Mouse (Mus musculus) forebrain, embryonic 16.5 days (tissue): ENCODE measurements around the gene Eppin. TPM values are rescaled to one million over a fixed set of nuclear protein-coding genes. Genes with fewer than 3 reads are reported as not detected.
"Not testable (repeated sequence)": the region's sequence is repeated elsewhere in the genome, so short reads cannot be mapped to it uniquely, and the experiment has no call there.

Experiments used
- ATAC-seq: fragments of 200-750 bp; cut with Nextera tagmentation; 2 replicates; pipeline ENCODE4 v1.8.0; 2017; ENCODE audit warnings: mild to moderate bottlenecking, moderate library complexity
- H3K27ac ChIP-seq: fragments of 300-500 bp; sonication (generic); 2 replicates; pipeline ENCODE4 v1.5.1; 2014; ENCODE audit warnings: low read length, control low read depth
- H3K27me3 ChIP-seq: fragments of 300-500 bp; sonication (generic); replicated peaks from 2 replicates; pipeline ENCODE4 v1.6.1; 2014; ENCODE audit warnings: low read length; ENCODE audit not compliant: control insufficient read depth, insufficient read depth
- H3K36me3 ChIP-seq: fragments of 300-500 bp; sonication (generic); 2 replicates; pipeline ENCODE4 v1.6.1; 2014; ENCODE audit not compliant: control insufficient read depth, insufficient read depth
- H3K4me1 ChIP-seq: fragments of 300-500 bp; sonication (generic); replicated peaks from 2 replicates; pipeline ENCODE4 v1.6.1; 2014; ENCODE audit warnings: low read length; ENCODE audit not compliant: control insufficient read depth, insufficient read depth
- H3K4me2 ChIP-seq: fragments of 300-500 bp; sonication (generic); 2 replicates; pipeline ENCODE4 v1.6.1; 2014; ENCODE audit warnings: mild to moderate bottlenecking, low read length, control low read depth
- H3K4me3 ChIP-seq: fragments of 300-500 bp; sonication (generic); replicated peaks from 2 replicates; pipeline ENCODE4 v1.5.1; 2014; ENCODE audit warnings: mild to moderate bottlenecking, low read length, control low read depth
- H3K9ac ChIP-seq: fragments of 300-500 bp; sonication (generic); replicated peaks from 2 replicates; pipeline ENCODE4 v1.6.1; 2014; ENCODE audit warnings: low read depth, low read length, control low read depth
- H3K9me3 ChIP-seq: fragments of 300-500 bp; sonication (generic); 2 replicates; pipeline ENCODE4 v1.6.1; 2016; ENCODE audit warnings: low read length; ENCODE audit not compliant: control insufficient read depth
- WGBS: fragments of 180-500 bp; shearing (Covaris S2); extraction: QIAGEN DNeasy Blood & Tissue Kit; methylation state at CpG from one replicate; pipeline ENCODE4 v1.1.7; 2014; 5-methylcytosine and 5-hydroxymethylcytosine counted together
- polyA plus RNA-seq: library from polyadenylated mRNA; unstranded; fragments of >200 nt; fragmentation: Nextera tagmentation; extraction: Ambion mirVana; gene quantifications from 2 replicates; pipeline ENCODE4 v1.2.1, GENCODE M21; 2015

The Eppin gene
- polyA plus RNA-seq, 1 experiment from 2014 or later, result not detected

GRCm38 (mm10) chr2:164608781-164609180 is 15.4 kb upstream of the Eppin start:
- no peak for ATAC-seq
- no peaks in the 10 kb centered on the region for H3K27me3 ChIP-seq
- WGBS, result 80% methylated on average over 6 of the region's 6 CpGs
- no peak overlapping the region for H3K4me3 ChIP-seq
- H3K36me3 ChIP-seq, result no peaks in the 10 kb centered on the region
- no peaks in the 10 kb centered on the region for H3K9me3 ChIP-seq
- H3K4me2 ChIP-seq, result no peak overlapping the region
- no peak overlapping the region for H3K27ac ChIP-seq
- no peak overlapping the region for H3K9ac ChIP-seq
- no peaks in the 10 kb centered on the region for H3K4me1 ChIP-seq

- ATAC-seq, result no peak
- H3K4me1 ChIP-seq, result no peaks in the 10 kb centered on the region
- no peak overlapping the region for H3K9ac ChIP-seq
- H3K4me3 ChIP-seq, result no peak overlapping the region
- no peaks in the 10 kb centered on the region for H3K36me3 ChIP-seq
- no peaks in the 10 kb centered on the region for H3K9me3 ChIP-seq
- H3K4me2 ChIP-seq, result no peak overlapping the region
- no peaks in the 10 kb centered on the region for H3K27me3 ChIP-seq
- WGBS, result 90% methylated on average over 8 of the region's 8 CpGs
- no peak overlapping the region for H3K27ac ChIP-seq
Observed at GRCm38 (mm10) chr2:164604411-164604810, 11.0 kb upstream of the Eppin start.

- Histone ChIP-seq H3K4me2 (no peak overlapping the region), H3K9ac (no peak overlapping the region), H3K4me1 (no peaks in the 10 kb centered on the region), H3K4me3 (no peak overlapping the region), H3K27ac (no peak overlapping the region), H3K9me3 (no peaks in the 10 kb centered on the region), H3K36me3 (no peaks in the 10 kb centered on the region), H3K27me3 (no peaks in the 10 kb centered on the region)
- 92% methylated on average over 3 of the region's 3 CpGs for WGBS
- ATAC-seq, result no peak
Observed at GRCm38 (mm10) chr2:164603482-164603881, 10.1 kb upstream of the Eppin start.

- Histone ChIP-seq H3K4me1 (no peaks in the 10 kb centered on the region), H3K36me3 (no peaks in the 10 kb centered on the region), H3K27me3 (no peaks in the 10 kb centered on the region), H3K27ac (no peak overlapping the region), H3K4me3 (no peak overlapping the region), H3K9me3 (no peaks in the 10 kb centered on the region), H3K4me2 (no peak overlapping the region), H3K9ac (no peak overlapping the region)
- ATAC-seq, result no peak
- 70% methylated on average over 3 of the region's 3 CpGs for WGBS
Observed at GRCm38 (mm10) chr2:164600179-164600578, 6.8 kb upstream of the Eppin start.

DNA sequence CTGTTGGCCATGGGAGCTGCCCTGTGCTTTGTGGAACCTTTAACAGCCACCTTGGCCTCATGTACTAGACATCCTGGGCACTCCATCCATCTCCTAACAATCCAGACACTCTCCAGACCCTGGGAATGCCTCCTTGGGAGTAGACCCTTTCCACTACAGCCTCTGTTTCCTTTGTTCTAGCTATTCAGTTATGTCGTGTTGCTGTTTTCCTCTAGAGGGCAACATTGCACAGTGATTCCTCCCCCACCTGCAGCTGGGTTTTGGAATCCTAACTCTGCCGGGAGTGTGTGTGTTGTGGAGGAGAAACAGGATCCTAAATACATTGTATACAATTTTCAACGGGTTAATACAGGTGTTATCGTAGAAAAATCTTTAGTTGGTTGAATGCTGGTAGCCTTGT is 1.4 kb downstream of the Eppin start:
- H3K9ac ChIP-seq, result no peak overlapping the region
- no peaks in the 10 kb centered on the region for H3K27me3 ChIP-seq
- no peaks in the 10 kb centered on the region for H3K9me3 ChIP-seq
- 9% methylated on average over 4 of the region's 4 CpGs for WGBS
- 0 out of 2 replicates have a peak, but pooled peaks have one; percentile 38 for ATAC-seq
- no peaks in the 10 kb centered on the region for H3K36me3 ChIP-seq
- H3K4me2 ChIP-seq, result no peak overlapping the region
- H3K27ac ChIP-seq, result no peak overlapping the region
- no peaks in the 10 kb centered on the region for H3K4me1 ChIP-seq
- no peak overlapping the region for H3K4me3 ChIP-seq

DNA sequence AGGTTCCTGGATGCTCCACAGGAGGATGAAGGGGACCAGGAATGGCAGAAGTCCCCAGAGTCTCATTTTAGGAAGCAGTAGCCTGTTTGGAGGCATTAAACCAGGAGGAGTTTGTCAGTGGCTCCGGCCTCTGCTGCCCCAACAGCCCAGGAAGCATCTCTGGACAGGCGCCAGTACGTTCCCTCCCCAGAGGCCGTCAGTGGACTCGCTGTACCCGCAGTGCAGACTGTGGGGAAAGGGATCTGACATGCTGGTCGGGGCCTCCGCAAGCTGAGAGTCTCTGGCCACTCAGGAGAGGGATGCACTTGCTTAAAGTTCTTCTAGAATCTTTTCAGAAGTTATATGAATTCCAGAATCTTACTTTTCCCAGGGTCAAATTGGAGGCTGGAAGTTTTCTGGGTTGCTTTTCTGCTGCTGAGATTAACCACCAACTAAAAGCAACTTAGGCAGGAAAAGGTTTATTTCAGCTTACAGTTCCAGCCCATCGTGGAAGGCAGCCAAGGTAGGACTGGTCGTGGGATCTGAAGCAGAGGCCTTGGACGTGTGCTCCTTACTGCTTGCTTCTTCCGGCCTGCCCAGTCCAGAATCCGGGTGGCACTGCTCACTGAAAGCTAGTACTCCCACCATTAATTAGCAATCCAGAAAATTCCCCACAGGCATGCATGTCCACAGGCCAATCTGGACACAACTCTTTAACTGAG is 8.2 kb downstream of the Eppin start, which contains the start of gene Wfdc6a:
Gene Wfdc6a (minus strand): TSS at position 423 of the 701 bp plus-strand sequence.
- 45% methylated on average over 13 of the region's 13 CpGs for WGBS
- not testable (repeated sequence) for H3K27ac ChIP-seq, ATAC-seq, H3K9ac ChIP-seq, H3K27me3 ChIP-seq, H3K9me3 ChIP-seq, H3K4me3 ChIP-seq, H3K4me1 ChIP-seq, H3K36me3 ChIP-seq, H3K4me2 ChIP-seq

GRCm38 (mm10) chr2:164573359-164573758 is 20.0 kb downstream of the Eppin start, which contains the start of gene Spint3:
Spint3 (minus strand) TSS chr2:164573459.
- H3K4me1 ChIP-seq, H3K36me3 ChIP-seq, ATAC-seq, H3K4me3 ChIP-seq, H3K9me3 ChIP-seq, H3K27ac ChIP-seq, H3K27me3 ChIP-seq, H3K4me2 ChIP-seq, H3K9ac ChIP-seq: not testable (repeated sequence)
- 84% methylated on average over 6 of the region's 6 CpGs for WGBS

DNA sequence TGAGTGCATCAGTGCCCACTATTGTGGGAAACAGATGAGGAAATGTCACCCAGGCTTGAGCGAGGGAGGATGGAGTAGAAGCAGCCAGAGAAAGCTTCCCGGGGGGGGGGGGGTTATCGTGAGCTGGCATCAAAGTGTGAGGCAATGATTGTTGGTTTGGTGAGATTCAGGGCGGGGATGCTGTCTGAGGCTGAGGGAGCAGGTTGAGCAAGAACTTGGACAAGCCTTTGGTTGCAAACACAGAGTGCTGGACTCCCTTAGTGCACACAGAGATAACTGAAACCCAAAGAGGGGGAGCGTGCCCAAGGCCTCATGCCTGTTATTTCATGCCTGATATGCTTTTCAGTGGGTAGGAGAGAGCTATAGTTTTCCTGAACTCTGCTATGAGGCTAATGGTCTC is 25.9 kb downstream of the Eppin start:
- H3K27ac ChIP-seq, result no peak overlapping the region
- no peak overlapping the region for H3K4me2 ChIP-seq
- 97% methylated on average over 5 of the region's 5 CpGs for WGBS
- no peak for ATAC-seq
- no peak overlapping the region for H3K9ac ChIP-seq
- H3K4me1 ChIP-seq, result peaks cover 12% of the 10 kb centered on the region
- H3K9me3 ChIP-seq, result no peaks in the 10 kb centered on the region
- 0 out of 2 replicates have a peak, but pooled peaks cover 2% of the 10 kb centered on the region for H3K27me3 ChIP-seq
- H3K4me3 ChIP-seq, result no peak overlapping the region
- H3K36me3 ChIP-seq, result no peaks in the 10 kb centered on the region

DNA sequence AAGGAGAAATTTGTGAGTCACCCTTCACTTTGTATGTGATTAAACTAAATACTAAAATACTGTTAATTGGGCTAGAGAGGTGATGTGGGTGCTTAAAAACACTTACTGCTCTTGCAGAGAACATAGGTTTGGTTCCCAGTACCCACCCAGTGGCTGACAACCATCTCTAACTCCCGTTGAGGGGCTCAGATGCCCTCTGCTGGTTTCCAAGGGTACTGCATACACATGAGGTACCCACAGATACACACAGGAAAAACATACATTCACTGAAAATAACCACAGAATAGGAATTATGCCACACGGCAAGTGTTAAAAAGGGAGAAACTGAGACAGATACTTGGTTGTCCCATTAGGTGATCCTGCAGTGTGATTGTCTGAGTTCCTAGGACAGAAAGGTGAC is 26.4 kb downstream of the Eppin start:
- no peaks in the 10 kb centered on the region for H3K9me3 ChIP-seq
- H3K9ac ChIP-seq, result no peak overlapping the region
- WGBS, result 92% methylated on average over 2 of the region's 2 CpGs
- H3K4me3 ChIP-seq, result no peak overlapping the region
- no peak overlapping the region for H3K27ac ChIP-seq
- 0 out of 2 replicates have a peak, but pooled peaks cover 4% of the 10 kb centered on the region for H3K27me3 ChIP-seq
- no peak overlapping the region for H3K4me2 ChIP-seq
- ATAC-seq, result no peak
- H3K36me3 ChIP-seq, result no peaks in the 10 kb centered on the region
- H3K4me1 ChIP-seq, result peaks cover 13% of the 10 kb centered on the region
